ENCODE assay signal across 23 mouse cellular contexts in genomic region chrX:131406685-131407084, GRCm38 (mm10).
DNase-seq lines count a peak whose midpoint lies in the region; ATAC-seq and TF ChIP-seq lines count a peak whose summit lies in the region.
"Had no signal": no experiment of that assay in that cellular context is flagged by ENCODE, and none has a peak within 500 bp of the region (broad histone marks: within the 10 kb centered on the region; RNA-seq: fewer than 3 reads in every experiment).

No protein-coding gene starts in this region.

- H3K27me3 ChIP-seq in forebrain, embryonic 14.5 days (replicated peaks; ENCODE audit: control insufficient read depth, insufficient read depth, low read length): no peaks in the 10 kb centered on the region
- H3K27me3 ChIP-seq in forebrain, embryonic 12.5 days: no peaks in the 10 kb centered on the region
- H3K27me3 ChIP-seq in midbrain, embryonic 13.5 days: no peaks in the 10 kb centered on the region
- no peaks in the 10 kb centered on the region for H3K27me3 ChIP-seq in kidney, embryonic 16.5 days (ENCODE audit: insufficient read depth, low read length)
- H3K27me3 ChIP-seq: embryonic facial prominence, embryonic 13.5 days; embryonic facial prominence, embryonic 15.5 days; forebrain, embryonic 15.5 days; Patski had no signal

- no peaks in the 10 kb centered on the region for H3K4me1 ChIP-seq in forebrain, embryonic 14.5 days (ENCODE audit: control insufficient read depth, insufficient read depth, low read length)
- H3K4me1 ChIP-seq in forebrain, embryonic 12.5 days: no peaks in the 10 kb centered on the region
- H3K4me1 ChIP-seq in midbrain, embryonic 13.5 days (replicated peaks): no peaks in the 10 kb centered on the region
- no peaks in the 10 kb centered on the region for H3K4me1 ChIP-seq in kidney, embryonic 16.5 days (ENCODE audit: insufficient read depth, low read length)
- H3K4me1 ChIP-seq: embryonic facial prominence, embryonic 13.5 days; embryonic facial prominence, embryonic 15.5 days; forebrain, embryonic 10.5 days; forebrain, embryonic 15.5 days had no signal

- ATAC-seq in forebrain, embryonic 14.5 days: no peak
- ATAC-seq in forebrain, embryonic 12.5 days (ENCODE audit: low FRiP score): no peak
- ATAC-seq in midbrain, embryonic 13.5 days: no peak
- no peak for ATAC-seq in kidney, embryonic 16.5 days (ENCODE audit: low FRiP score, low TSS enrichment)
- ATAC-seq: activated CD4-positive, CD25-positive, alpha-beta regulatory T cell, adult 4 months; forebrain, embryonic 15.5 days; Patski had no signal

- H3K36me3 ChIP-seq in forebrain, embryonic 14.5 days (ENCODE audit: control insufficient read depth, insufficient read depth, low read length): no peaks in the 10 kb centered on the region
- H3K36me3 ChIP-seq in forebrain, embryonic 12.5 days (replicated peaks): no peaks in the 10 kb centered on the region
- no peaks in the 10 kb centered on the region for H3K36me3 ChIP-seq in midbrain, embryonic 13.5 days
- H3K36me3 ChIP-seq in kidney, embryonic 16.5 days (ENCODE audit: insufficient read depth, low read length): no peaks in the 10 kb centered on the region
- H3K36me3 ChIP-seq: embryonic facial prominence, embryonic 13.5 days; embryonic facial prominence, embryonic 15.5 days; forebrain, embryonic 10.5 days; forebrain, embryonic 15.5 days had no signal

- no peaks in the 10 kb centered on the region for H3K9me3 ChIP-seq in forebrain, embryonic 14.5 days (replicated peaks; ENCODE audit: control insufficient read depth, low read length)
- no peaks in the 10 kb centered on the region for H3K9me3 ChIP-seq in forebrain, embryonic 12.5 days
- H3K9me3 ChIP-seq in midbrain, embryonic 13.5 days: no peaks in the 10 kb centered on the region
- H3K9me3 ChIP-seq in kidney, embryonic 16.5 days (ENCODE audit: low read length): no peaks in the 10 kb centered on the region
- H3K9me3 ChIP-seq: embryonic facial prominence, embryonic 13.5 days; embryonic facial prominence, embryonic 15.5 days; forebrain, embryonic 10.5 days; forebrain, embryonic 15.5 days had no signal

- no peak overlapping the region for H3K4me2 ChIP-seq in forebrain, embryonic 14.5 days (ENCODE audit: low read length)
- H3K4me2 ChIP-seq in forebrain, embryonic 12.5 days: no peak overlapping the region
- H3K4me2 ChIP-seq in midbrain, embryonic 13.5 days (replicated peaks): no peak overlapping the region
- no peak overlapping the region for H3K4me2 ChIP-seq in kidney, embryonic 16.5 days (replicated peaks; ENCODE audit: low read depth, low read length)
- H3K4me2 ChIP-seq: embryonic facial prominence, embryonic 13.5 days; embryonic facial prominence, embryonic 15.5 days; forebrain, embryonic 15.5 days had no signal

- no peak for TF ChIP-seq POLR2A in brain, embryonic 14.5 days (IDR thresholded peaks at IDR 0.05; ENCODE audit: borderline replicate concordance, extremely low read depth, insufficient read depth, insufficient read length, poor library complexity, severe bottlenecking)

- no peak for TF ChIP-seq CTCF in brain, embryonic 14.5 days (IDR thresholded peaks at IDR 0.05; ENCODE audit: borderline replicate concordance, extremely low read depth, insufficient read depth, insufficient read length)

- peak; percentile 12 for DNase-seq in forebrain, embryonic 14.5 days (ENCODE audit: low spot score)
- peak; percentile 48 for DNase-seq in brain, embryonic 14.5 days (ENCODE audit: low read depth)
- peak; percentile 48 for DNase-seq in retina, postnatal 1 day
- DNase-seq: adrenal gland, adult 8-10 months; adrenal gland, postnatal 14 days; adrenal gland, postnatal 36 days; cerebellum, adult 11 months; cerebellum, adult 18-20 months; cerebellum, adult 8-10 months; cerebellum, adult 9-11 months; cerebellum, postnatal 14 days; cerebellum, postnatal 36 days; embryo, embryonic 11 days had no signal

- H3K9ac ChIP-seq in forebrain, embryonic 14.5 days (ENCODE audit: low read length): no peak overlapping the region
- H3K9ac ChIP-seq in forebrain, embryonic 12.5 days: no peak overlapping the region
- no peak overlapping the region for H3K9ac ChIP-seq in midbrain, embryonic 13.5 days (replicated peaks)
- no peak overlapping the region for H3K9ac ChIP-seq in kidney, embryonic 16.5 days (replicated peaks; ENCODE audit: low read length)
- H3K9ac ChIP-seq: embryonic facial prominence, embryonic 13.5 days; embryonic facial prominence, embryonic 15.5 days; forebrain, embryonic 15.5 days had no signal

- H3K27ac ChIP-seq in forebrain, embryonic 14.5 days (ENCODE audit: low read depth, low read length): no peak overlapping the region
- H3K27ac ChIP-seq in forebrain, embryonic 12.5 days: no peak overlapping the region
- H3K27ac ChIP-seq in midbrain, embryonic 13.5 days: no peak overlapping the region
- H3K27ac ChIP-seq in kidney, embryonic 16.5 days (ENCODE audit: low read length): no peak overlapping the region
- H3K27ac ChIP-seq: embryonic facial prominence, embryonic 13.5 days; embryonic facial prominence, embryonic 15.5 days; forebrain, embryonic 10.5 days; forebrain, embryonic 15.5 days had no signal

- WGBS in forebrain, embryonic 14.5 days: 48% methylated on average over 2 of the region's 2 CpGs
- 44% methylated on average over 2 of the region's 2 CpGs for WGBS in forebrain, embryonic 12.5 days
- 28% methylated on average over 2 of the region's 2 CpGs for WGBS in midbrain, embryonic 13.5 days
- 58% methylated on average over 2 of the region's 2 CpGs for WGBS in kidney, embryonic 16.5 days

- H3K4me3 ChIP-seq in forebrain, embryonic 14.5 days (ENCODE audit: low read depth, low read length): no peak overlapping the region
- no peak overlapping the region for H3K4me3 ChIP-seq in forebrain, embryonic 12.5 days (replicated peaks)
- H3K4me3 ChIP-seq in midbrain, embryonic 13.5 days (replicated peaks): no peak overlapping the region
- H3K4me3 ChIP-seq in kidney, embryonic 16.5 days (ENCODE audit: low read length): no peak overlapping the region
- H3K4me3 ChIP-seq: embryonic facial prominence, embryonic 13.5 days; embryonic facial prominence, embryonic 15.5 days; erythroblast, embryonic 14.5 days; forebrain, embryonic 10.5 days; forebrain, embryonic 15.5 days had no signal
